Mouse (Mus musculus): ENCODE measurements around the gene Sfi1. TPM values are rescaled to one million over a fixed set of nuclear protein-coding genes. Genes with fewer than 3 reads are reported as not detected.
"Not testable (repeated sequence)": the region's sequence is repeated elsewhere in the genome, so short reads cannot be mapped to it uniquely, and the experiment has no call there.

Gene Sfi1
- polyA plus RNA-seq, 1 experiment from 2014 or later = 10.9 TPM

GRCm38 (mm10) chr11:3145359-3146165 is 47.7 kb downstream of the Sfi1 start:
- not testable (repeated sequence) for H3K4me2 ChIP-seq; H3K9me3 ChIP-seq (ENCODE audit: control insufficient read depth, low read length); H3K4me3 ChIP-seq (ENCODE audit: low read depth, low read length); ATAC-seq (replicated peaks; ENCODE audit: low FRiP score); H3K27ac ChIP-seq (ENCODE audit: low read depth, low read length); H3K4me1 ChIP-seq (replicated peaks; ENCODE audit: control insufficient read depth, insufficient read depth, low read length); DNase-seq (ENCODE audit: low spot score); H3K9ac ChIP-seq (ENCODE audit: low read depth, low read length); H3K36me3 ChIP-seq (ENCODE audit: control insufficient read depth, insufficient read depth, low read length); H3K27me3 ChIP-seq (replicated peaks; ENCODE audit: control insufficient read depth, insufficient read depth, low read length)
- WGBS = 84% methylated on average over 7 of the region's 9 CpGs

- H3K9me3 ChIP-seq (ENCODE audit: control insufficient read depth, low read length); H3K4me3 ChIP-seq (ENCODE audit: low read depth, low read length); H3K27ac ChIP-seq (ENCODE audit: low read depth, low read length); H3K36me3 ChIP-seq (ENCODE audit: control insufficient read depth, insufficient read depth, low read length); H3K4me2 ChIP-seq; DNase-seq (ENCODE audit: low spot score); H3K9ac ChIP-seq (ENCODE audit: low read depth, low read length); H3K4me1 ChIP-seq (replicated peaks; ENCODE audit: control insufficient read depth, insufficient read depth, low read length); H3K27me3 ChIP-seq (replicated peaks; ENCODE audit: control insufficient read depth, insufficient read depth, low read length): not testable (repeated sequence)
- WGBS = 56% methylated on average over 3 of the region's 3 CpGs
- ATAC-seq (replicated peaks; ENCODE audit: low FRiP score) = peak; percentile 1; the same call in 1 of the 2 replicates
Observed at GRCm38 (mm10) chr11:3143984-3144383, 49.3 kb downstream of the Sfi1 start.

GRCm38 (mm10) chr11:3142413-3142812 is 50.9 kb downstream of the Sfi1 start:
- peak; percentile 59 for ATAC-seq (replicated peaks; ENCODE audit: low FRiP score)
- not testable (repeated sequence) for H3K27ac ChIP-seq (ENCODE audit: low read depth, low read length); H3K27me3 ChIP-seq (replicated peaks; ENCODE audit: control insufficient read depth, insufficient read depth, low read length); DNase-seq (ENCODE audit: low spot score); H3K9ac ChIP-seq (ENCODE audit: low read depth, low read length); H3K36me3 ChIP-seq (ENCODE audit: control insufficient read depth, insufficient read depth, low read length); H3K4me2 ChIP-seq; H3K4me1 ChIP-seq (replicated peaks; ENCODE audit: control insufficient read depth, insufficient read depth, low read length); H3K4me3 ChIP-seq (ENCODE audit: low read depth, low read length); H3K9me3 ChIP-seq (ENCODE audit: control insufficient read depth, low read length)
- 81% methylated on average over 4 of the region's 5 CpGs for WGBS

GRCm38 (mm10) chr11:3140967-3141535 is 52.2 kb downstream of the Sfi1 start:
- H3K9me3 ChIP-seq (ENCODE audit: control insufficient read depth, low read length); H3K9ac ChIP-seq (ENCODE audit: low read depth, low read length); H3K4me3 ChIP-seq (ENCODE audit: low read depth, low read length); H3K27me3 ChIP-seq (replicated peaks; ENCODE audit: control insufficient read depth, insufficient read depth, low read length); H3K4me1 ChIP-seq (replicated peaks; ENCODE audit: control insufficient read depth, insufficient read depth, low read length); H3K36me3 ChIP-seq (ENCODE audit: control insufficient read depth, insufficient read depth, low read length); ATAC-seq (replicated peaks; ENCODE audit: low FRiP score); H3K4me2 ChIP-seq; H3K27ac ChIP-seq (ENCODE audit: low read depth, low read length); DNase-seq (ENCODE audit: low spot score): not testable (repeated sequence)

- 84% methylated on average over 2 of the region's 2 CpGs for WGBS
- ATAC-seq (replicated peaks; ENCODE audit: low FRiP score); H3K36me3 ChIP-seq (ENCODE audit: control insufficient read depth, insufficient read depth, low read length): not testable (repeated sequence)
Observed at GRCm38 (mm10) chr11:3138323-3138722, 54.9 kb downstream of the Sfi1 start.

GRCm38 (mm10) chr11:3137279-3137678 is 56.0 kb downstream of the Sfi1 start:
- DNase-seq (ENCODE audit: low spot score) (peak; percentile 64), ATAC-seq (replicated peaks; ENCODE audit: low FRiP score) (peak; percentile 11)
- not testable (repeated sequence) for H3K27me3 ChIP-seq (replicated peaks; ENCODE audit: control insufficient read depth, insufficient read depth, low read length); H3K27ac ChIP-seq (ENCODE audit: low read depth, low read length); H3K4me3 ChIP-seq (ENCODE audit: low read depth, low read length); H3K4me2 ChIP-seq; H3K4me1 ChIP-seq (replicated peaks; ENCODE audit: control insufficient read depth, insufficient read depth, low read length); H3K9me3 ChIP-seq (ENCODE audit: control insufficient read depth, low read length); H3K9ac ChIP-seq (ENCODE audit: low read depth, low read length); H3K36me3 ChIP-seq (ENCODE audit: control insufficient read depth, insufficient read depth, low read length)
- WGBS = 86% methylated on average over 4 of the region's 4 CpGs

More at GRCm38 (mm10) chr11:3138323-3138722, 54.9 kb downstream of the Sfi1 start:
- H3K4me2 ChIP-seq; H3K9me3 ChIP-seq (ENCODE audit: control insufficient read depth, low read length); H3K27me3 ChIP-seq (replicated peaks; ENCODE audit: control insufficient read depth, insufficient read depth, low read length); H3K27ac ChIP-seq (ENCODE audit: low read depth, low read length); H3K4me3 ChIP-seq (ENCODE audit: low read depth, low read length); H3K4me1 ChIP-seq (replicated peaks; ENCODE audit: control insufficient read depth, insufficient read depth, low read length); DNase-seq (ENCODE audit: low spot score); H3K9ac ChIP-seq (ENCODE audit: low read depth, low read length): not testable (repeated sequence)

- not testable (repeated sequence) for ATAC-seq (replicated peaks; ENCODE audit: low FRiP score); H3K27ac ChIP-seq (ENCODE audit: low read depth, low read length); DNase-seq (ENCODE audit: low spot score); H3K9ac ChIP-seq (ENCODE audit: low read depth, low read length); H3K4me1 ChIP-seq (replicated peaks; ENCODE audit: control insufficient read depth, insufficient read depth, low read length); H3K36me3 ChIP-seq (ENCODE audit: control insufficient read depth, insufficient read depth, low read length); H3K4me3 ChIP-seq (ENCODE audit: low read depth, low read length); H3K4me2 ChIP-seq; H3K27me3 ChIP-seq (replicated peaks; ENCODE audit: control insufficient read depth, insufficient read depth, low read length); H3K9me3 ChIP-seq (ENCODE audit: control insufficient read depth, low read length)
- WGBS = 90% methylated on average over 3 of the region's 3 CpGs
Observed at GRCm38 (mm10) chr11:3135956-3136355, 57.3 kb downstream of the Sfi1 start.

- WGBS = 79% methylated on average over 2 of the region's 7 CpGs
- not testable (repeated sequence) for H3K4me3 ChIP-seq (ENCODE audit: low read depth, low read length); H3K4me2 ChIP-seq; H3K9me3 ChIP-seq (ENCODE audit: control insufficient read depth, low read length); H3K9ac ChIP-seq (ENCODE audit: low read depth, low read length); H3K36me3 ChIP-seq (ENCODE audit: control insufficient read depth, insufficient read depth, low read length); DNase-seq (ENCODE audit: low spot score); H3K27me3 ChIP-seq (replicated peaks; ENCODE audit: control insufficient read depth, insufficient read depth, low read length); H3K27ac ChIP-seq (ENCODE audit: low read depth, low read length); ATAC-seq (replicated peaks; ENCODE audit: low FRiP score); H3K4me1 ChIP-seq (replicated peaks; ENCODE audit: control insufficient read depth, insufficient read depth, low read length)
Observed at GRCm38 (mm10) chr11:3135391-3135790, 57.9 kb downstream of the Sfi1 start.

GRCm38 (mm10) chr11:3133360-3133759 is 59.9 kb downstream of the Sfi1 start:
- not testable (repeated sequence) for DNase-seq (ENCODE audit: low spot score); H3K36me3 ChIP-seq (ENCODE audit: control insufficient read depth, insufficient read depth, low read length); H3K4me2 ChIP-seq; H3K27me3 ChIP-seq (replicated peaks; ENCODE audit: control insufficient read depth, insufficient read depth, low read length); H3K27ac ChIP-seq (ENCODE audit: low read depth, low read length); H3K4me1 ChIP-seq (replicated peaks; ENCODE audit: control insufficient read depth, insufficient read depth, low read length); H3K4me3 ChIP-seq (ENCODE audit: low read depth, low read length); H3K9me3 ChIP-seq (ENCODE audit: control insufficient read depth, low read length); H3K9ac ChIP-seq (ENCODE audit: low read depth, low read length)
- WGBS = no CpG with 5 or more reads among the region's 4 CpGs
- peak; percentile 18 for ATAC-seq (replicated peaks; ENCODE audit: low FRiP score)

Measured in liver, embryonic 11.5 days (tissue).